Mouse (Mus musculus) hindbrain, embryonic 13.5 days (tissue): ENCODE measurements around the gene Emc8. TPM values are rescaled to one million over a fixed set of nuclear protein-coding genes. Genes with fewer than 3 reads are reported as not detected.

Experiments used
- ATAC-seq: fragments of 200-750 bp; cut with Nextera tagmentation; 2 replicates; pipeline ENCODE4 v1.8.0; 2017; ENCODE audit warnings: moderate TSS enrichment; ENCODE audit not compliant: low FRiP score
- H3K27ac ChIP-seq: fragments of 300-500 bp; sonication (generic); 2 replicates; pipeline ENCODE4 v1.5.1; 2015; ENCODE audit warnings: inconsistent platforms, mild to moderate bottlenecking, moderate library complexity
- H3K27me3 ChIP-seq: fragments of 300-500 bp; sonication (generic); 2 replicates; pipeline ENCODE4 v1.6.1; 2015; ENCODE audit warnings: mild to moderate bottlenecking, inconsistent platforms
- H3K36me3 ChIP-seq: fragments of 300-500 bp; sonication (generic); 2 replicates; pipeline ENCODE4 v1.6.1; 2015; ENCODE audit warnings: mild to moderate bottlenecking, inconsistent platforms
- H3K4me1 ChIP-seq: fragments of 300-500 bp; sonication (generic); replicated peaks from 2 replicates; pipeline ENCODE4 v1.6.1; 2015; ENCODE audit warnings: inconsistent platforms
- H3K4me2 ChIP-seq: fragments of 300-500 bp; sonication (generic); 2 replicates; pipeline ENCODE4 v1.6.1; 2015; ENCODE audit warnings: inconsistent platforms, mild to moderate bottlenecking, moderate library complexity
- H3K4me3 ChIP-seq: fragments of 300-500 bp; sonication (generic); 2 replicates; pipeline ENCODE4 v1.5.1; 2015; ENCODE audit warnings: mild to moderate bottlenecking, inconsistent platforms
- H3K9ac ChIP-seq: fragments of 300-500 bp; sonication (generic); 2 replicates; pipeline ENCODE4 v1.6.1; 2015; ENCODE audit warnings: mild to moderate bottlenecking, inconsistent platforms
- H3K9me3 ChIP-seq: fragments of 300-500 bp; sonication (generic); 2 replicates; pipeline ENCODE4 v1.6.1; 2016; ENCODE audit warnings: inconsistent platforms
- WGBS: fragments of 180-500 bp; shearing (Covaris S2); methylation state at CpG from one replicate; pipeline ENCODE4 v1.1.7; 2015; 5-methylcytosine and 5-hydroxymethylcytosine counted together
- polyA plus RNA-seq: library from polyadenylated mRNA; unstranded; fragments of >200 nt; fragmentation: Nextera tagmentation; extraction: Ambion mirVana; gene quantifications from 2 replicates; pipeline ENCODE4 v1.2.1, GENCODE M21; 2015

Emc8 gene
- polyA plus RNA-seq, 1 experiment from 2014 or later = 150 TPM

- 79% methylated on average over 3 of the region's 3 CpGs for WGBS
Observed at GRCm38 (mm10) chr8:120665726-120666455, 2.5 kb downstream of the Emc8 start.

GRCm38 (mm10) chr8:120664566-120664965 is 3.8 kb downstream of the Emc8 start:
- 87% methylated on average over 6 of the region's 6 CpGs for WGBS
- no peak overlapping the region for H3K4me2 ChIP-seq
- H3K4me1 ChIP-seq = peaks cover 51% of the 10 kb centered on the region
- peaks cover 11% of the 10 kb centered on the region; the same call in 1 of the 2 replicates for H3K36me3 ChIP-seq
- H3K27me3 ChIP-seq = no peaks in the 10 kb centered on the region
- no peak overlapping the region for H3K4me3 ChIP-seq
- H3K27ac ChIP-seq = no peak overlapping the region
- H3K9me3 ChIP-seq = no peaks in the 10 kb centered on the region
- H3K9ac ChIP-seq = peak overlapping the region; percentile 46; the same call in 1 of the 2 replicates
- no peak for ATAC-seq

More at GRCm38 (mm10) chr8:120665726-120666455, 2.5 kb downstream of the Emc8 start:
- Histone ChIP-seq H3K9ac (peak overlapping the region; percentile 94), H3K4me2 (peak overlapping the region; percentile 94), H3K9me3 (no peaks in the 10 kb centered on the region), H3K27ac (no peak overlapping the region), H3K27me3 (no peaks in the 10 kb centered on the region), H3K4me1 (peaks cover 54% of the 10 kb centered on the region), H3K4me3 (peak overlapping the region; percentile 93), H3K36me3 (peaks cover 17% of the 10 kb centered on the region)
- ATAC-seq = no peak

GRCm38 (mm10) chr8:120657415-120657814 is 11.0 kb downstream of the Emc8 start:
- peaks cover 70% of the 10 kb centered on the region for H3K36me3 ChIP-seq
- 86% methylated on average over 8 of the region's 8 CpGs for WGBS
- H3K9me3 ChIP-seq = no peaks in the 10 kb centered on the region
- no peak for ATAC-seq
- no peak overlapping the region for H3K4me2 ChIP-seq
- H3K27ac ChIP-seq = no peak overlapping the region
- H3K4me1 ChIP-seq = peaks cover 20% of the 10 kb centered on the region; the same call in 1 of the 2 replicates
- H3K4me3 ChIP-seq = no peak overlapping the region
- no peaks in the 10 kb centered on the region for H3K27me3 ChIP-seq
- H3K9ac ChIP-seq = no peak overlapping the region

- H3K27ac ChIP-seq = no peak overlapping the region
- 80% methylated on average over 7 of the region's 7 CpGs for WGBS
- H3K4me3 ChIP-seq = no peak overlapping the region
- H3K36me3 ChIP-seq = peaks cover 70% of the 10 kb centered on the region
- ATAC-seq = no peak
- no peaks in the 10 kb centered on the region for H3K9me3 ChIP-seq
- no peaks in the 10 kb centered on the region for H3K27me3 ChIP-seq
- H3K4me2 ChIP-seq = no peak overlapping the region
- peaks cover 20% of the 10 kb centered on the region; the same call in 1 of the 2 replicates for H3K4me1 ChIP-seq
- H3K9ac ChIP-seq = peak overlapping the region; percentile 21; the same call in 1 of the 2 replicates
Observed at GRCm38 (mm10) chr8:120656322-120657052, 11.9 kb downstream of the Emc8 start.

GRCm38 (mm10) chr8:120647532-120647931 is 20.8 kb downstream of the Emc8 start, which contains the start of gene 1190005I06Rik:
Gene 1190005I06Rik (minus strand): TSS chr8:120647632.
- Histone ChIP-seq H3K4me2 (no peak within 1 kb of the TSS), H3K27ac (no peak within 1 kb of the TSS), H3K36me3 (0 out of 2 replicates have a peak, but pooled peaks cover 7% of the 10 kb centered on the region), H3K27me3 (no peaks in the 10 kb centered on the region), H3K4me1 (peaks cover 8% of the 10 kb centered on the region; the same call in 1 of the 2 replicates), H3K9ac (no peak within 1 kb of the TSS), H3K4me3 (no peak within 1 kb of the TSS), H3K9me3 (no peaks in the 10 kb centered on the region)
- 56% methylated on average over 7 of the region's 7 CpGs for WGBS
- ATAC-seq = no peak

GRCm38 (mm10) chr8:120644663-120645062 is 23.7 kb downstream of the Emc8 start:
- H3K36me3 ChIP-seq = no peaks in the 10 kb centered on the region
- no peaks in the 10 kb centered on the region for H3K27me3 ChIP-seq
- no peak overlapping the region for H3K9ac ChIP-seq
- no peaks in the 10 kb centered on the region for H3K9me3 ChIP-seq
- H3K4me1 ChIP-seq = peaks cover 8% of the 10 kb centered on the region; the same call in 1 of the 2 replicates
- H3K4me2 ChIP-seq = no peak overlapping the region
- no peak overlapping the region for H3K27ac ChIP-seq
- H3K4me3 ChIP-seq = no peak overlapping the region
- 66% methylated on average over 7 of the region's 7 CpGs for WGBS
- ATAC-seq = peak; percentile 67

GRCm38 (mm10) chr8:120642031-120642662 is 26.2 kb downstream of the Emc8 start:
- Histone ChIP-seq H3K4me3 (no peak overlapping the region), H3K9me3 (no peaks in the 10 kb centered on the region), H3K27ac (no peak overlapping the region), H3K36me3 (no peaks in the 10 kb centered on the region), H3K4me2 (no peak overlapping the region), H3K4me1 (peaks cover 8% of the 10 kb centered on the region; the same call in 1 of the 2 replicates), H3K27me3 (no peaks in the 10 kb centered on the region), H3K9ac (no peak overlapping the region)
- no peak for ATAC-seq
- WGBS = 79% methylated on average over 10 of the region's 10 CpGs

GRCm38 (mm10) chr8:120641245-120641644 is 27.1 kb downstream of the Emc8 start:
- H3K36me3 ChIP-seq = no peaks in the 10 kb centered on the region
- H3K27ac ChIP-seq = no peak overlapping the region
- no peak overlapping the region for H3K9ac ChIP-seq
- no peak overlapping the region for H3K4me2 ChIP-seq
- ATAC-seq = no peak
- no peaks in the 10 kb centered on the region for H3K9me3 ChIP-seq
- 46% methylated on average over 8 of the region's 8 CpGs for WGBS
- H3K4me3 ChIP-seq = no peak overlapping the region
- peaks cover 1% of the 10 kb centered on the region for H3K27me3 ChIP-seq
- peaks cover 8% of the 10 kb centered on the region; the same call in 1 of the 2 replicates for H3K4me1 ChIP-seq

GRCm38 (mm10) chr8:120634329-120634839 is 34.0 kb downstream of the Emc8 start:
- no peaks in the 10 kb centered on the region for H3K9me3 ChIP-seq
- H3K27me3 ChIP-seq = peaks cover 52% of the 10 kb centered on the region
- ATAC-seq = no peak; the same call in 1 of the 2 replicates
- H3K4me2 ChIP-seq = peak overlapping the region; percentile 98
- no peaks in the 10 kb centered on the region for H3K36me3 ChIP-seq
- H3K27ac ChIP-seq = no peak overlapping the region
- H3K4me1 ChIP-seq = peaks cover 20% of the 10 kb centered on the region
- WGBS = 1% methylated on average over 32 of the region's 42 CpGs
- peak overlapping the region; percentile 64 for H3K4me3 ChIP-seq
- H3K9ac ChIP-seq = peak overlapping the region; percentile 86

GRCm38 (mm10) chr8:120633665-120634271 is 34.6 kb downstream of the Emc8 start:
- H3K4me3 ChIP-seq = peak overlapping the region; percentile 64
- peaks cover 52% of the 10 kb centered on the region for H3K27me3 ChIP-seq
- H3K36me3 ChIP-seq = no peaks in the 10 kb centered on the region
- H3K27ac ChIP-seq = no peak overlapping the region
- peak overlapping the region; percentile 98 for H3K4me2 ChIP-seq
- peaks cover 20% of the 10 kb centered on the region for H3K4me1 ChIP-seq
- H3K9ac ChIP-seq = peak overlapping the region; percentile 86
- H3K9me3 ChIP-seq = no peaks in the 10 kb centered on the region
- 1% methylated on average over 44 of the region's 44 CpGs for WGBS
- peak; percentile 53 for ATAC-seq

GRCm38 (mm10) chr8:120632969-120633664 is 35.3 kb downstream of the Emc8 start:
- Histone ChIP-seq H3K36me3 (no peaks in the 10 kb centered on the region), H3K4me2 (peak overlapping the region; percentile 98), H3K9ac (peak overlapping the region; percentile 86), H3K27me3 (peaks cover 52% of the 10 kb centered on the region), H3K4me3 (peak overlapping the region; percentile 64), H3K27ac (no peak overlapping the region), H3K4me1 (peaks cover 20% of the 10 kb centered on the region), H3K9me3 (no peaks in the 10 kb centered on the region)
- 23% methylated on average over 17 of the region's 17 CpGs for WGBS
- no peak for ATAC-seq
